Mouse (Mus musculus) ovary, adult 10 weeks (tissue): ENCODE data around the gene Nipal1. TPM values are rescaled to one million over a fixed set of nuclear protein-coding genes. Genes with fewer than 3 reads are reported as not detected.

Source experiments
- polyA plus RNA-seq: library from polyadenylated mRNA; stranded (reverse); fragments of 350-450 nt; fragmentation: Illumina TruSeq; extraction: RNeasy Lipid Tissue Mini Kit (QIAGEN cat#74804); gene quantifications from one replicate; pipeline ENCODE4 v1.2.3, GENCODE M21; 2014

Gene Nipal1
- 24.7 TPM for polyA plus RNA-seq

DNA sequence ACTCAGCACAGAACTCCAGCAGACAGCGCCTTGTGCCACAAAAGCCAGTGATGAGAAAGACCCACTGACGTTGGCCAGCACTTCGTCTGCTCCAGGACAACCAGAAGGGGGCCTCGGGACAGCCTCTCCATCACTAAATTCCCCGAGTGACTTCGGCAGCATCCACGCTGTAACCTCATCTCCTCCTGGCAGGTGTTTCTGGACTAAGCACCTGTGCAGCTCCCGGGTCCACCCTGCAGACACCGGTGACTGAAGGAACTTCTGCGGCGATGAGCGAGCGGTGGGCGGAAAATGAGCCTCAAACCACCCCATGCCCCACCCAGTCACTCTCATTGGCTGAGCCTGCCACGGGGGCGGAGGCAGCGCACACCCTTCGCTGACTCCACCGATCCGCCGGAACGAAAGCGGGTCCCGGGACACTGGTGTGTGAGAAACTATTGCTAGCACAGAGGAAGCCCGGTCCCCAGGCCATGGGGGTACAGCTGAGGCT, at the start of gene Nipal1:
Nipal1 (plus strand) TSS at position 378 of the 490 bp plus-strand sequence.

DNA sequence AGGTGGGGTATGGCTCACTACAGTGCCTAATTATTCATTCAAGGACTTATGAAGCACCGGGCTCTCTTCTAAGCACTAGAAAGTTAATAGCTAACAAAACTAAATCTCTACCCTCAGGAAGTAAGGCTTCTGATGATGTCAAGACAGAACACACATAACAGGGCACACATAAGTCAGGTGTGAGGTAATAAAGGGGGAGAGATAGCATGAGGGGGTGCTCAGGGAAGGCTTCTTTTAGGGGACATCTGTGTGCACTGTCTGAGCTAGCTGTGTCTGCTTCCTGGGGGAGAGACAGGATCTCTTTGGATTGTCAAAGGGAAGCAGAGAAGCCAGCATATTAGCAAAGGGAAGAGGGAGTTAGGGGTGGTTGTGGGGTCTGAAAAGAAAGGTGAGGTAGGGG, 3.4 kb upstream of the Nipal1 start, which contains the start of gene Cnga1:
Cnga1 (minus strand) TSS at position 101 of the 400 bp plus-strand sequence.

Other genes with a start within 250 kb of the Nipal1 start
- gene Corin, start 143.3 kb upstream of the Nipal1 start, polyA plus RNA-seq, result 2.7 TPM
- 56.3 TPM for gene Nfxl1, start 88.1 kb upstream of the Nipal1 start, polyA plus RNA-seq
- gene Zar1, start 66.5 kb upstream of the Nipal1 start, polyA plus RNA-seq, result 3.2 TPM
- 3.7 TPM for gene Gm5868, start 60.2 kb upstream of the Nipal1 start, polyA plus RNA-seq
- gene Cnga1, start 3.5 kb upstream of the Nipal1 start, polyA plus RNA-seq, result 2.6 TPM
- gene Txk, start 105.0 kb downstream of the Nipal1 start, polyA plus RNA-seq, result 1.3 TPM
- 12.0 TPM for gene Tec, start 220.7 kb downstream of the Nipal1 start, polyA plus RNA-seq